Mouse (Mus musculus): ENCODE results near the gene Sox10. TPM values are rescaled to one million over a fixed set of nuclear protein-coding genes. Genes with fewer than 3 reads are reported as not detected.

The Sox10 gene
- not detected for polyA plus RNA-seq (2014; fragmentation: Illumina TruSeq; extraction: RNeasy Lipid Tissue Mini Kit (QIAGEN cat#74804))

DNA sequence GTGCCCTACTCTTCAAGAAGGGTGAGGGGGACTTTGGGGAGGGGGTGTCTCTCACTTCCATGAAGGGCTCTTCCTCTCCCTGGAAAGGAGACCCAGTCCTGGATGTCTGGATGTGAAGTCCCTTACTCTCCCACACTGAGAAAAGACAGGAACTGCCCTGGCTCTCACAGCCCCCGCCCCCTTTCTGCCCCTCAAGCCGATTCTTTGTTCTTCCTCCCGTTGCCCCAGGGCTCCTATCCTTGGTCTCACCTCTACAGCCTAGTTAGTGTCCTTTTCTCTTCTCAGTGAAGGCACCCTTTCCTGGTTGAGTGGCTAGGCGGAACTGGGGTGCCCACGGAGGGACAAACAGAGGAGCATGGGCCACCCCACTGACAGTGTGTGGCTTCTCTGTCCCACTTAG is at the start of gene Sox10:
TSS of gene Sox10 (minus strand) at position 101 of the 400 bp plus-strand sequence.

DNA sequence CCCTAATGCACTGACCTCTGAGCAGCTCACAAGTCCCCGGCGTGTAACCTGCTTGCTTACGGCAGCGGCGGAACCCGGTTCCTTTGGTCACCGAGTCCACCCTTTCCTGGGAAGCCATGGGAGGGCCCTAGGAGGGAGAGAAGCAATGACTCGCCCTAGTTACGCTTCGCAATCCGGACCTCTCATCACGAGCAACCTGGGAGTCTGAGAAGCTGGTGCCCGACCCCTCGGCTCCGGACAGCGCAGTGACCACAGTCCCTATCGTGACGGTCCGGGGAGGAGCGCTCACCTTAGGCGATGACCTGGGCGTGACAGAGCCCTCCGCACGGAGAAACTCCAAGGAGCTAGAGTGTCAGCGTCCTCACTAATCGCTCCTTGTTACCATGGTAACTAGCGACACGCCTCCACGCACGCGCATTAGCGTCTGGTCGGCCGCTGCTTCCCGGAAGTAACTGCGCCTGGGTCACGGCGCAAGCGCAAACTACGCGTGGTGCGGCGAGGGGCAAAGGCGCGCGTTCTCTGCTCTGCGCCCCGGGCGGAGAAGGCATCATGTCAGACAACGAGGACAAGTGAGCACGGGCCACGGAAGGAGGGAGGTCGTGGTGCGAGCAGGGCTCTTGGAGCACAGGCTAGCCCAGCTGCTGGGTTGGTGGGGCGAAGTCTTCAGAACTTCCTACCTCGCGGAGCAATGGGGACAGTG is 24.0 kb downstream of the Sox10 start, which contains the start of the genes Polr2f and 1700088E04Rik:
TSS of gene Polr2f (plus strand) at position 144 of the 700 bp plus-strand sequence.
TSS of gene 1700088E04Rik (minus strand) at position 388 of the 700 bp plus-strand sequence.

DNA sequence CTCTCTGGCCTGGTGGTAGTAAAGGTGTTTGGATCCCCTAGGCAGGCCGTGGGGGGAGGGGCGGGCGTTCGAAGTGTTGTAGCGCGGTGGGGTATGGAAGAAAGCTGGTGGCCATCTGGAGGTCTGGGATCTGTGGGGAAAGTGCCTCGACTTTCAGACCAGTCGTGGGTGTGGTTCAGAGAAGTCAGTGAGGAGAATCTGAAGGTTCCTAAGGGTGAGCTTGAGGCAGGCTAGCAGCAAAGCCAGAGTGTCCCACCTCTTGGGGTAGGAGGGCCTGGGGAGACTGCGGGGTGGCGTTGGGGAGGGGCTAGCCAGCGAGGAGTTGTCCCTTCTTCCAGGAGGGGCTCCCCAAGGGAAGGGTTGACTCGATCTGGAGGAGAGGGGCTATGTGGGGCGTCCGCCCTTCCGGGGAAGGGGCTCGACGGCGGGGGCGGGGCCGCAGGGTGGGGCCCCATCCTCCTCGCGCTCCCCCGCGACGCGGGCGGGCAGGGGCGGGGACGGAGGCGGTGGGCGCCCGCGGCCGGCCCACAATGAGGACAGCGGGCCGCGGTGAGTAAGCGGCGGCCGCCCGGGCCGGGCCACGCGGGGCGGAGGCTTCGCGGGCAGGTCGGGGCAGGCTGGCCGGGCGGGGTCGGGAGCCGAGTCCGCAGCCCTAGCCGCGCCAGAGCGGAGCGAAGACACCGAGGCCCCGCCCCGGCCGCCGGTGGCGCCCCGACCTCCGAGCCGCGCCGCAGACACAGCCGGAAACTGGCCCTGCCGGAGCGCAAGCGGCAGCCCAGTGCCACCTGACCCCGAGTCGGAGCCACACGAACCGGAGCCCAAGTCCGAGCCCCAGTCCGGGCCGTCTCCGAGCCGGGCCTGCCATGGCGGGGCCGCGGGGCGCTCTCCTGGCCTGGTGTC is 56.4 kb downstream of the Sox10 start, which contains the start of gene Micall1:
TSS of gene Micall1 (plus strand) at position 478 of the 900 bp plus-strand sequence.

Other genes with a start within 250 kb of the Sox10 start
- 1.5 TPM for gene Lgals1, start 238.5 kb downstream of the Sox10 start, polyA plus RNA-seq (2014; fragmentation: Illumina TruSeq; extraction: RNeasy Lipid Tissue Mini Kit (QIAGEN cat#74804))
- gene Nol12, start 230.3 kb downstream of the Sox10 start, polyA plus RNA-seq (2014; fragmentation: Illumina TruSeq; extraction: RNeasy Lipid Tissue Mini Kit (QIAGEN cat#74804)), result 3.5 TPM
- 2.4 TPM for gene Triobp, start 217.5 kb downstream of the Sox10 start, polyA plus RNA-seq (2014; fragmentation: Illumina TruSeq; extraction: RNeasy Lipid Tissue Mini Kit (QIAGEN cat#74804))
- 118 TPM for gene H1f0, start 136.8 kb downstream of the Sox10 start, polyA plus RNA-seq (2014; fragmentation: Illumina TruSeq; extraction: RNeasy Lipid Tissue Mini Kit (QIAGEN cat#74804))
- not detected for gene Galr3, start 123.4 kb downstream of the Sox10 start, polyA plus RNA-seq (2014; fragmentation: Illumina TruSeq; extraction: RNeasy Lipid Tissue Mini Kit (QIAGEN cat#74804))
- 1.00 TPM for gene Ankrd54, start 102.3 kb downstream of the Sox10 start, polyA plus RNA-seq (2014; fragmentation: Illumina TruSeq; extraction: RNeasy Lipid Tissue Mini Kit (QIAGEN cat#74804))
- gene Eif3l, start 90.1 kb downstream of the Sox10 start, polyA plus RNA-seq (2014; fragmentation: Illumina TruSeq; extraction: RNeasy Lipid Tissue Mini Kit (QIAGEN cat#74804)), result 118 TPM
- gene Micall1, start 56.3 kb downstream of the Sox10 start, polyA plus RNA-seq (2014; fragmentation: Illumina TruSeq; extraction: RNeasy Lipid Tissue Mini Kit (QIAGEN cat#74804)), result 6.9 TPM
- gene Polr2f, start 24.2 kb downstream of the Sox10 start, polyA plus RNA-seq (2014; fragmentation: Illumina TruSeq; extraction: RNeasy Lipid Tissue Mini Kit (QIAGEN cat#74804)), result not detected
- 1.6 TPM for gene 1700088E04Rik, start 24.0 kb downstream of the Sox10 start, polyA plus RNA-seq (2014; fragmentation: Illumina TruSeq; extraction: RNeasy Lipid Tissue Mini Kit (QIAGEN cat#74804))
- 4.3 TPM for gene Pick1, start 63.9 kb upstream of the Sox10 start, polyA plus RNA-seq (2014; fragmentation: Illumina TruSeq; extraction: RNeasy Lipid Tissue Mini Kit (QIAGEN cat#74804))
- 1.4 TPM for gene Gm49486, start 64.2 kb upstream of the Sox10 start, polyA plus RNA-seq (2014; fragmentation: Illumina TruSeq; extraction: RNeasy Lipid Tissue Mini Kit (QIAGEN cat#74804))
- not detected for gene Slc16a8, start 89.5 kb upstream of the Sox10 start, polyA plus RNA-seq (2014; fragmentation: Illumina TruSeq; extraction: RNeasy Lipid Tissue Mini Kit (QIAGEN cat#74804))
- not detected for gene Baiap2l2, start 120.3 kb upstream of the Sox10 start, polyA plus RNA-seq (2014; fragmentation: Illumina TruSeq; extraction: RNeasy Lipid Tissue Mini Kit (QIAGEN cat#74804))
- 0.26 TPM for gene Pla2g6, start 163.2 kb upstream of the Sox10 start, polyA plus RNA-seq (2014; fragmentation: Illumina TruSeq; extraction: RNeasy Lipid Tissue Mini Kit (QIAGEN cat#74804))
- gene Maff, start 181.4 kb upstream of the Sox10 start, polyA plus RNA-seq (2014; fragmentation: Illumina TruSeq; extraction: RNeasy Lipid Tissue Mini Kit (QIAGEN cat#74804)), result 1.3 TPM
- gene Tmem184b, start 238.3 kb upstream of the Sox10 start, polyA plus RNA-seq (2014; fragmentation: Illumina TruSeq; extraction: RNeasy Lipid Tissue Mini Kit (QIAGEN cat#74804)), result 8.1 TPM

All from ovary, adult 10 weeks (tissue).